In genomic region chr2:94267213-94267850, GRCm38 (mm10) we compare ENCODE assay signal across 1 mouse cellular context.
TF ChIP-seq lines count a peak whose summit lies in the region.

No protein-coding gene starts in this region.

TF ChIP-seq in CH12.LX, 34 proteins besides CTCF, POLR2A, EP300 and RAD21 (continued from another document):
- TF ChIP-seq GABPA (IDR thresholded peaks at IDR 0.05; ENCODE audit: insufficient replicate concordance, low read depth, low read length) (no peak), BHLHE40 (IDR thresholded peaks at IDR 0.05; ENCODE audit: low read depth, low read length) (peak; percentile 77), CHD2 (IDR thresholded peaks at IDR 0.05; ENCODE audit: low read length) (no peak), IRF4 (IDR thresholded peaks at IDR 0.05; ENCODE audit: low read depth, low read length) (peak; percentile 47; the same call in 1 of the 2 replicates), ZC3H11A (IDR thresholded peaks at IDR 0.05; ENCODE audit: low read depth, low read length) (no peak), USF1 (IDR thresholded peaks at IDR 0.05; ENCODE audit: low read depth, low read length) (no peak), ZMIZ1 (IDR thresholded peaks at IDR 0.05; ENCODE audit: low read depth, low read length) (no peak), MEF2A (IDR thresholded peaks at IDR 0.05; ENCODE audit: borderline replicate concordance, low read depth, low read length) (no peak), PAX5 (IDR thresholded peaks at IDR 0.05; ENCODE audit: low read length) (no peak)
